Mouse (Mus musculus) spleen, adult 2 months (tissue): ENCODE results near the gene Slco1a4.

Experiments
- CTCF ChIP-seq: fragments of 200-500 bp; IDR thresholded peaks from 2 replicates; pipeline ENCODE4 v1.5.1; 2011; ENCODE audit warnings: mild to moderate bottlenecking, inconsistent platforms; ENCODE audit not compliant: insufficient read depth, insufficient read length, insufficient replicate concordance; ENCODE audit errors: extremely low read depth
- POLR2A ChIP-seq: fragments of 200-500 bp; IDR thresholded peaks from 2 replicates; pipeline ENCODE4 v1.6.1; 2011; ENCODE audit warnings: low read depth, low read length, inconsistent platforms

DNA sequence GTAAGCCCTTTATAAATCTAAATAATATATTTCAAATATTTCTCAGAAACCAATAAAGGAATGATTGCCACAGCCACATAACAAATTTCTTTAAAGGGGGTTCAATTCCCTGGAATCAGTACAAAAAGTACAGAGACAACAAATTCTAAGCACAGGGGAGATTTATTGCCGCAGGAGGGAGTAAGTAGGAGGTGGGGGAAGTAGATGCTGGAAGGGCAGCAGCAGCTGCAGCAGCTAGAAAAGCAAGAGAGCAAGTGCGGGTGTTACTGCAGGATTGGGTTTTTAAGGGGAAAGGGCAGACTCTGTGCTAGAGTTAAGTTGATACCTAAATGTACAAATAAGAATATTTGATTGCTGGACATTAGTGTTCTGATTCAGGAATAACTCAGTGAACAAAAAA, 33.7 kb upstream of the Slco1a4 start:
- TF ChIP-seq CTCF (no peak), POLR2A (no peak)
